Mouse (Mus musculus) kidney, embryonic 15.5 days (tissue): ENCODE results near the gene Olfr1030. TPM values are rescaled to one million over a fixed set of nuclear protein-coding genes. Genes with fewer than 3 reads are reported as not detected.
"Not testable (repeated sequence)": the region's sequence is repeated elsewhere in the genome, so short reads cannot be mapped to it uniquely, and the experiment has no call there.

Experiments
- ATAC-seq: fragments of 200-750 bp; cut with Nextera tagmentation; replicated peaks from 2 replicates; pipeline ENCODE4 v1.8.0; 2017; ENCODE audit warnings: moderate TSS enrichment; ENCODE audit not compliant: low FRiP score
- H3K27ac ChIP-seq: fragments of 300-500 bp; sonication (generic); 2 replicates; pipeline ENCODE4 v1.5.1; 2015; ENCODE audit warnings: mild to moderate bottlenecking, inconsistent platforms
- H3K27me3 ChIP-seq: fragments of 300-500 bp; sonication (generic); 2 replicates; pipeline ENCODE4 v1.6.1; 2015; ENCODE audit warnings: inconsistent platforms
- H3K36me3 ChIP-seq: fragments of 300-500 bp; sonication (generic); 2 replicates; pipeline ENCODE4 v1.6.1; 2015; ENCODE audit warnings: inconsistent platforms
- H3K4me1 ChIP-seq: fragments of 300-500 bp; sonication (generic); 2 replicates; pipeline ENCODE4 v1.6.1; 2015; ENCODE audit warnings: inconsistent platforms
- H3K4me2 ChIP-seq: fragments of 300-500 bp; sonication (generic); 2 replicates; pipeline ENCODE4 v1.6.1; 2015; ENCODE audit warnings: moderate library complexity, mild to moderate bottlenecking, inconsistent platforms
- H3K4me3 ChIP-seq: fragments of 300-500 bp; sonication (generic); replicated peaks from 2 replicates; pipeline ENCODE4 v1.5.1; 2015; ENCODE audit warnings: mild to moderate bottlenecking, inconsistent platforms
- H3K9ac ChIP-seq: fragments of 300-500 bp; sonication (generic); 2 replicates; pipeline ENCODE4 v1.6.1; 2015; ENCODE audit warnings: mild to moderate bottlenecking, inconsistent platforms
- H3K9me3 ChIP-seq: fragments of 300-500 bp; sonication (generic); replicated peaks from 2 replicates; pipeline ENCODE4 v1.6.1; 2016; ENCODE audit warnings: inconsistent platforms
- WGBS: fragments of 180-500 bp; shearing (Covaris S2); methylation state at CpG from one replicate; pipeline ENCODE4 v1.1.7; 2015; ENCODE audit warnings: mixed read lengths; 5-methylcytosine and 5-hydroxymethylcytosine counted together
- polyA plus RNA-seq: library from polyadenylated mRNA; unstranded; fragments of >200 nt; fragmentation: Nextera tagmentation; extraction: Ambion mirVana; gene quantifications from 2 replicates; pipeline ENCODE4 v1.2.1, GENCODE M21; 2015

The Olfr1030 gene
- not detected in 2 replicates for polyA plus RNA-seq

GRCm38 (mm10) chr2:85978976-85979375 lies at the start of gene Olfr1030:
Gene Olfr1030, plus strand, starts transcription at chr2:85979276.
- no peak within 1 kb of the TSS for H3K27ac ChIP-seq
- H3K4me3 ChIP-seq: no peak within 1 kb of the TSS
- H3K9me3 ChIP-seq: no peaks in the 10 kb centered on the region
- no peaks in the 10 kb centered on the region for H3K36me3 ChIP-seq
- H3K4me2 ChIP-seq: no peak within 1 kb of the TSS
- ATAC-seq: no peak
- H3K4me1 ChIP-seq: no peaks in the 10 kb centered on the region
- no peak within 1 kb of the TSS for H3K9ac ChIP-seq
- 81% methylated on average over 1 of the region's 1 CpGs for WGBS
- H3K27me3 ChIP-seq: no peaks in the 10 kb centered on the region

GRCm38 (mm10) chr2:85950137-85950536 lies 28.9 kb upstream of the Olfr1030 start, which contains the start of gene Olfr1028:
Gene Olfr1028, plus strand, starts transcription at chr2:85950437.
- Histone ChIP-seq H3K27me3 (no peaks in the 10 kb centered on the region), H3K36me3 (no peaks in the 10 kb centered on the region), H3K9me3 (no peaks in the 10 kb centered on the region), H3K27ac (no peak within 1 kb of the TSS), H3K4me3 (no peak within 1 kb of the TSS), H3K4me2 (no peak within 1 kb of the TSS), H3K4me1 (no peaks in the 10 kb centered on the region), H3K9ac (no peak within 1 kb of the TSS)
- WGBS: 85% methylated on average over 1 of the region's 1 CpGs
- ATAC-seq: no peak

GRCm38 (mm10) chr2:85973595-85973994 lies 5.5 kb upstream of the Olfr1030 start, which contains the start of gene Olfr1029:
Gene Olfr1029, plus strand, starts transcription at chr2:85973895.
- Histone ChIP-seq H3K27me3 (no peaks in the 10 kb centered on the region), H3K9ac (no peak within 1 kb of the TSS), H3K27ac (no peak within 1 kb of the TSS), H3K9me3 (no peaks in the 10 kb centered on the region), H3K36me3 (no peaks in the 10 kb centered on the region), H3K4me2 (no peak within 1 kb of the TSS), H3K4me1 (no peaks in the 10 kb centered on the region), H3K4me3 (no peak within 1 kb of the TSS)
- no peak for ATAC-seq
- WGBS: 89% methylated on average over 2 of the region's 2 CpGs

- Histone ChIP-seq H3K4me1 (no peaks in the 10 kb centered on the region), H3K9ac (no peak within 1 kb of the TSS), H3K4me2 (no peak within 1 kb of the TSS), H3K27ac (no peak within 1 kb of the TSS), H3K4me3 (no peak within 1 kb of the TSS), H3K27me3 (no peaks in the 10 kb centered on the region), H3K9me3 (no peaks in the 10 kb centered on the region), H3K36me3 (no peaks in the 10 kb centered on the region)
- 63% methylated on average over 3 of the region's 3 CpGs for WGBS
- ATAC-seq: no peak
These were observed 10.9 kb downstream of the Olfr1030 start, which contains the start of gene Olfr1031 for GRCm38 (mm10) chr2:85990004-85990403. Gene Olfr1031, plus strand, starts transcription at chr2:85990304.

GRCm38 (mm10) chr2:86005240-86005639 lies 26.2 kb downstream of the Olfr1030 start, which contains the start of gene Olfr1032:
Gene Olfr1032, plus strand, starts transcription at chr2:86005540.
- Histone ChIP-seq H3K4me3 (no peak within 1 kb of the TSS), H3K27ac (no peak within 1 kb of the TSS), H3K27me3 (no peaks in the 10 kb centered on the region), H3K9me3 (no peaks in the 10 kb centered on the region), H3K4me1 (no peaks in the 10 kb centered on the region), H3K36me3 (no peaks in the 10 kb centered on the region), H3K4me2 (no peak within 1 kb of the TSS), H3K9ac (no peak within 1 kb of the TSS)
- WGBS: 87% methylated on average over 7 of the region's 7 CpGs
- no peak for ATAC-seq

GRCm38 (mm10) chr2:86020406-86020805 lies 41.3 kb downstream of the Olfr1030 start, which contains the start of gene Olfr1033:
Gene Olfr1033, plus strand, starts transcription at chr2:86020633.
- H3K9me3 ChIP-seq, H3K27me3 ChIP-seq, H3K4me1 ChIP-seq, ATAC-seq, H3K36me3 ChIP-seq: not testable (repeated sequence)
- Histone ChIP-seq H3K4me3 (peak within 1 kb of the TSS; percentile 40), H3K4me2 (peak within 1 kb of the TSS; percentile 52), H3K9ac (0 out of 2 replicates have a peak within 1 kb of the TSS, but pooled peaks have one; percentile 21), H3K27ac (peak within 1 kb of the TSS; percentile 79)
- 5% methylated on average over 11 of the region's 11 CpGs for WGBS

- WGBS: 55% methylated on average over 3 of the region's 9 CpGs
- not testable (repeated sequence) for H3K27me3 ChIP-seq, H3K4me3 ChIP-seq, H3K4me1 ChIP-seq, ATAC-seq, H3K36me3 ChIP-seq, H3K9me3 ChIP-seq, H3K4me2 ChIP-seq, H3K9ac ChIP-seq, H3K27ac ChIP-seq
These were observed 42.4 kb downstream of the Olfr1030 start for GRCm38 (mm10) chr2:86021518-86021917.

Other genes starting within 250 kb of the Olfr1030 start
- not detected in 2 replicates for gene Olfr1012, start 216.5 kb upstream of the Olfr1030 start, polyA plus RNA-seq
- not detected in 2 replicates for gene Olfr1013, start 212.2 kb upstream of the Olfr1030 start, polyA plus RNA-seq
- gene Olfr1014, start 206.6 kb upstream of the Olfr1030 start, polyA plus RNA-seq: not detected in 2 replicates
- gene Olfr1015, start 197.3 kb upstream of the Olfr1030 start, polyA plus RNA-seq: not detected in 2 replicates
- not detected in 2 replicates for gene Olfr1016, start 176.7 kb upstream of the Olfr1030 start, polyA plus RNA-seq
- not detected in 2 replicates for gene Olfr1018, start 160.8 kb upstream of the Olfr1030 start, polyA plus RNA-seq
- not detected in 2 replicates for gene Olfr1019, start 133.8 kb upstream of the Olfr1030 start, polyA plus RNA-seq
- not detected in 2 replicates for gene Olfr1020, start 132.2 kb upstream of the Olfr1030 start, polyA plus RNA-seq
- not detected in 2 replicates for gene Olfr1022, start 110.7 kb upstream of the Olfr1030 start, polyA plus RNA-seq
- gene Olfr1023, start 93.6 kb upstream of the Olfr1030 start, polyA plus RNA-seq: not detected in 2 replicates
- not detected in 2 replicates for gene Olfr1024, start 74.2 kb upstream of the Olfr1030 start, polyA plus RNA-seq
- gene Olfr1025-ps1, start 64.1 kb upstream of the Olfr1030 start, polyA plus RNA-seq: not detected in 2 replicates
- gene Olfr1026, start 57.7 kb upstream of the Olfr1030 start, polyA plus RNA-seq: not detected in 2 replicates
- not detected in 2 replicates for gene Olfr1028, start 28.8 kb upstream of the Olfr1030 start, polyA plus RNA-seq
- not detected in 2 replicates for gene Olfr1029, start 5.4 kb upstream of the Olfr1030 start, polyA plus RNA-seq
- not detected in 2 replicates for gene Olfr1031, start 11.0 kb downstream of the Olfr1030 start, polyA plus RNA-seq
- not detected in 2 replicates for gene Olfr1032, start 26.3 kb downstream of the Olfr1030 start, polyA plus RNA-seq
- gene Olfr1033, start 41.4 kb downstream of the Olfr1030 start, polyA plus RNA-seq: 4.0 and 4.9 TPM in 2 replicates
- gene Olfr1034, start 66.6 kb downstream of the Olfr1030 start, polyA plus RNA-seq: 0.04 and 0.10 TPM in 2 replicates
- gene Olfr1036, start 94.7 kb downstream of the Olfr1030 start, polyA plus RNA-seq: not detected in 2 replicates
- gene Olfr1037, start 108.1 kb downstream of the Olfr1030 start, polyA plus RNA-seq: not detected in 2 replicates
- not detected in 2 replicates for gene Olfr1039, start 156.7 kb downstream of the Olfr1030 start, polyA plus RNA-seq
- gene Olfr1040, start 167.5 kb downstream of the Olfr1030 start, polyA plus RNA-seq: not detected in 2 replicates
- gene Olfr1042, start 182.6 kb downstream of the Olfr1030 start, polyA plus RNA-seq: not detected in 2 replicates
- gene Olfr1043, start 188.2 kb downstream of the Olfr1030 start, polyA plus RNA-seq: not detected in 2 replicates
- gene Olfr1044, start 198.5 kb downstream of the Olfr1030 start, polyA plus RNA-seq: not detected in 2 replicates
- not detected in 2 replicates for gene Olfr52, start 206.4 kb downstream of the Olfr1030 start, polyA plus RNA-seq
- not detected in 2 replicates for gene Olfr1045, start 223.7 kb downstream of the Olfr1030 start, polyA plus RNA-seq
- not detected in 2 replicates for gene Olfr1046, start 240.0 kb downstream of the Olfr1030 start, polyA plus RNA-seq